Mouse (Mus musculus): ENCODE measurements at regions not wholly inside any gene's neighbourhood (a gene's known extent, or its start where the extent isn't known, plus 50 kb on each side); places are given as distances from the start of the nearest gene placed in this dataset.

DNA sequence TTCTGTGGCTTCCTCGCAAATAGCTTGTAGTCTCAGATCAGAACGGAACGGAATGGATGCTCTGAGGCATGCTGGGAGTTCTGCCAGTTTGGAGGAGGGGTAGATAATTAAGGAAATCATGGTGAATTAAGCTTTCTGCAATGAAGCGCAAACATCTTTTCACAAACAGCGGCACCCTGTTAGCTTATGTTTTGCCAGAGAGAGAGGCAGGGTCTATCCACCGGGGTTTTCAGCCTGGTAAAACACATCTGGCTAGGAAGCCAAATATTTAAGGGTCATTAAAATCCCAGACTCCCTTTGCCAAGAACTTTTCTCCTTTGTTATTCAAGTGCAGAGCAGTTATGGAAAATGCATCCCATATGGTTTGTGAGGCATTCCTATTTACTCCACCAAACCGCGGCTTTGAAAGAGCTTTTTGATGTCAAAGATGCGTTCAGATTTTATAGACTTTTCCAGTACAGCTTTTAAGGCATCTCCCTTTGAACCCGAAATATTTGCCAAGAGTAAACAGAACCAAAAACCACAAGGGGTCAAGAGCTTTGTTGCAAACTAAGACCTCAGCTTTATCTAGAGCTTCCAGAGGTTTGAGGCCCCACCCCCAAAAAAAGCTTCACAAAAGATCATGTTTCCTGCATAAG lies 287.4 kb upstream of the Cdh5 start:
- Histone ChIP-seq H3K9me3 (no peaks in the 10 kb centered on the region), H3K27ac (peak overlapping the region; percentile 90), H3K4me3 (replicated peaks) (no peak overlapping the region), H3K27me3 (no peaks in the 10 kb centered on the region), H3K4me1 (replicated peaks) (peaks cover 59% of the 10 kb centered on the region), H3K36me3 (no peaks in the 10 kb centered on the region), H3K9ac (replicated peaks) (no peak overlapping the region), H3K4me2 (peak overlapping the region; percentile 20; the same call in 1 of the 2 replicates)
- ATAC-seq (ENCODE audit: insufficient number of reproducible peaks, insufficient read depth, low FRiP score, low TSS enrichment, low read depth), result no peak
- WGBS, result 18% methylated on average over 10 of the region's 10 CpGs

DNA sequence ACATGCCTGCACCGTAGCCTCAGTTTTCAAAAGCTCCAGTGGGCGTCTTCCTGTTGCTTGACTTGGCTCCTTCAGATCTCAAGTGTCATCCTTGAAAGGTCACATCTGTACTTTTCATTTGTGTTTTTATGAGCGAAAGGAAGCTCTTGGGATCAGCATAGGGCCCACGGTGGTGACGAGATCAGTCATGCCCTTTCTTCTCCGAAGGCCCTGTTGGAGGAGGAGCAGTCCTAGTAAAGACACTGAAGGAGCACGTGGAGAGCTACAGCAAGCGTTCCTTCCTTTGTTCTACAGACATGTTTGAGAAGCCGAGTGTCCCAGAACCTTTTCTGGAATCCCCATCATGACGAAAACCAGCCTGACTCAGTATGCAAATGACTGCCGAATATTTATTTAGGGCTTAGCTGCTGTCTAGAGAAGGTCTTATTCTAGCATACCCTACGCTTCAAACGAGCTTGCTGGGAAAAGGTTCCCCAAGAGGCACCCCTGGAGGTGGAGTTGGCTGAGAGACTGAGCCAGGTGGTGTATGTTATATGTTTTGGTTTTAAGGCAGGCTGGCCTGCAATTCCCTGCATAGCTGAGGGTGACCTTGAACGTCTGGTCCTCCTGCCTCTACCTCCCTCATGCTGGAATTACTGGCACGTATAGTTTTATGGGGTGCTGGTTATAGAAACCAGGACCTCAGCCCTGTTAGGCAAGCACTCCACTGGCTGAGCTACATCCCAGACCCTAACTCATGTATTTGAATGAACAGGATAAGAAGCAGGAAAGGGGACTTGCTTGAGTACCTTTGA lies 285.1 kb upstream of the Cdh5 start:
- peaks cover 43% of the 10 kb centered on the region for H3K4me1 ChIP-seq (replicated peaks)
- no peaks in the 10 kb centered on the region for H3K36me3 ChIP-seq
- H3K9ac ChIP-seq (replicated peaks), result no peak overlapping the region
- no peak overlapping the region for H3K4me3 ChIP-seq (replicated peaks)
- no peak overlapping the region for H3K4me2 ChIP-seq
- WGBS, result 60% methylated on average over 15 of the region's 15 CpGs
- peak; percentile 55 for ATAC-seq (ENCODE audit: insufficient number of reproducible peaks, insufficient read depth, low FRiP score, low TSS enrichment, low read depth)
- no peaks in the 10 kb centered on the region for H3K27me3 ChIP-seq
- H3K27ac ChIP-seq, result peak overlapping the region; percentile 90
- no peaks in the 10 kb centered on the region for H3K9me3 ChIP-seq

DNA sequence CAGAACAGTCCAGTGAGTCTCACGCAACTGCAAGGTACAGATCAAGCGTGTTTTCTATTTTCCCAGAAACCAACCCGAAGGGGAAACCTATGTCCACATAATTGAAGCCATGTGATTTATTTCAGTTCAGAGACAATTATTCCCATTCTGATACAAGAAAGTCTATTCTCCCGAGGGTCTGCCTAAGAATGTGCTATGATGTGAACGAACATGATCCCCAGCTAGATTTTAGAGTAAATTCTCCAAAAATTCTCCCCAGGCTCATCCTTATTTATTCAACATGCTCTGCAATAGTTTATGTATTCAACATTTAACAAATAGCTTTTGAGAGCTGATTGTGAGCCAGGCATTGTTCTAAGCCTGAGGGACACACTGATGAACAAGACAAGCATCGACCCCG lies 277.9 kb upstream of the Cdh5 start:
- ATAC-seq (ENCODE audit: insufficient number of reproducible peaks, insufficient read depth, low FRiP score, low TSS enrichment, low read depth), result no peak
- no peaks in the 10 kb centered on the region for H3K9me3 ChIP-seq
- no peaks in the 10 kb centered on the region for H3K36me3 ChIP-seq
- H3K4me1 ChIP-seq (replicated peaks), result peaks cover 17% of the 10 kb centered on the region
- no peak overlapping the region for H3K9ac ChIP-seq (replicated peaks)
- WGBS, result 77% methylated on average over 7 of the region's 7 CpGs
- H3K4me3 ChIP-seq (replicated peaks), result no peak overlapping the region
- H3K27ac ChIP-seq, result no peak overlapping the region
- no peak overlapping the region for H3K4me2 ChIP-seq
- H3K27me3 ChIP-seq, result no peaks in the 10 kb centered on the region

DNA sequence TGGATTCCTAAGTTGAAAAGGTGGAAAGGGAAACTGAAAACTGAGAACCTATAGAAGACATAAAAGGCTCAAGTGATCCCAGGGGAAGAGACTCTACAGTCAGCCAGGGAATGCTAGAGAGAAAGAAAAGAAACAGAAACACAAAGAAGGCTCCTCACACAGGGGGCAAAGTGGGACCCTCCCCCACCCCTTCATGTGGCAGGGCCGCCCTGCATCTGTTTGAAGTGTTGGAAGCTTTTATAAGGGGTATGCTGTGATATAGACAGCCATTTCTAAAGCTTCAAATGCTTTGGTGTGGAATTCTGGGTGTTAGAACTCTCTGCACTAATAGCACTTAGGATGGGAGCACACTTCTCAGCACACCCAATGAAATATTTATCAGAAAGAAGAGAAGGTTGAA lies 276.7 kb upstream of the Cdh5 start:
- 21% methylated on average over 1 of the region's 1 CpGs for WGBS
- Histone ChIP-seq H3K36me3 (no peaks in the 10 kb centered on the region), H3K4me2 (no peak overlapping the region), H3K4me3 (replicated peaks) (no peak overlapping the region), H3K9me3 (no peaks in the 10 kb centered on the region), H3K9ac (replicated peaks) (no peak overlapping the region), H3K27ac (peak overlapping the region; percentile 54; the same call in 1 of the 2 replicates), H3K27me3 (no peaks in the 10 kb centered on the region), H3K4me1 (replicated peaks) (peaks cover 17% of the 10 kb centered on the region)
- ATAC-seq (ENCODE audit: insufficient number of reproducible peaks, insufficient read depth, low FRiP score, low TSS enrichment, low read depth), result peak; percentile 52; the same call in 1 of the 2 replicates

DNA sequence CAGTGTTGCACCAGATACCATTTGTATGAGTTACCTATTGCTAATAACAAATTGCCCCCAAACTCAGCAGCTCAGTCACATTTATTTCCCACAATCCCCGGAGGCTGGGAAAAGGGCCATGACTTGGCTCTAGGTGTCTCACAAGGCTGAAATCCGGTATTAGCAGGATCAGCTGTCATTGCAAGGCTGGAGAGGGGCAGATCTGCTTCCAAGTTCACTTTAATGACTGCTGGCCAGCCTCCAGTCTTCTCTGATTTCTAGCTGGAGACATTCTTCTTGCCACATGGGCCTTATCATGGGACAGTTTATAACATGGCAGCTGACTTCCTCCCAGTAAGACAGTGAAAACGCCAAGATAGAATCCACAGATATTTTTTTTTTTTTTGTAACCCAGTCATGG lies 276.1 kb upstream of the Cdh5 start:
- H3K4me1 ChIP-seq (replicated peaks), result peaks cover 17% of the 10 kb centered on the region
- no peaks in the 10 kb centered on the region for H3K36me3 ChIP-seq
- H3K4me3 ChIP-seq (replicated peaks), result no peak overlapping the region
- peak overlapping the region; percentile 54; the same call in 1 of the 2 replicates for H3K27ac ChIP-seq
- H3K9me3 ChIP-seq, result no peaks in the 10 kb centered on the region
- peak; percentile 56; the same call in 1 of the 2 replicates for ATAC-seq (ENCODE audit: insufficient number of reproducible peaks, insufficient read depth, low FRiP score, low TSS enrichment, low read depth)
- no peak overlapping the region for H3K9ac ChIP-seq (replicated peaks)
- WGBS, result 44% methylated on average over 3 of the region's 3 CpGs
- H3K4me2 ChIP-seq, result no peak overlapping the region
- no peaks in the 10 kb centered on the region for H3K27me3 ChIP-seq

DNA sequence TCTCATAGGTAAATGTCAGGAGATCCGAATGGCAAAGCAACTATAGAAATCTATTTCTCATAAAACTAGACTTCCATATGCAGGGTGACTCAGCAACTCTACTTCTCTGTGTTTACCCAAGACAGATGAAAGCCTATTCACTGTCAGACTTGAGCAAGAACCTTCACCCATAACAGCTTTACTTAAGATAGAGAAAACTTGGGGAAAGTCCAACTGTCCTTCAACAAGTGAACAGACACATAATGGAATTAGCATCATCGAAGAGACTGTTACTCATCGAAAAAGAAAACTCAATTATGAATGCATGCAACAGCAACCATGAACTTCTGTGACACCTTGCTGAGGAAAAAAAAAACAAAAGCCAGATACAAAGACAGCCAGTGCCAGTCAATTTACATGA lies 271.0 kb upstream of the Cdh5 start:
- Histone ChIP-seq H3K4me1 (replicated peaks) (peaks cover 4% of the 10 kb centered on the region), H3K27me3 (no peaks in the 10 kb centered on the region), H3K27ac (no peak overlapping the region), H3K9me3 (no peaks in the 10 kb centered on the region), H3K4me3 (replicated peaks) (no peak overlapping the region), H3K36me3 (no peaks in the 10 kb centered on the region), H3K4me2 (no peak overlapping the region), H3K9ac (replicated peaks) (no peak overlapping the region)
- ATAC-seq (ENCODE audit: insufficient number of reproducible peaks, insufficient read depth, low FRiP score, low TSS enrichment, low read depth), result no peak
- WGBS, result 96% methylated on average over 3 of the region's 3 CpGs

DNA sequence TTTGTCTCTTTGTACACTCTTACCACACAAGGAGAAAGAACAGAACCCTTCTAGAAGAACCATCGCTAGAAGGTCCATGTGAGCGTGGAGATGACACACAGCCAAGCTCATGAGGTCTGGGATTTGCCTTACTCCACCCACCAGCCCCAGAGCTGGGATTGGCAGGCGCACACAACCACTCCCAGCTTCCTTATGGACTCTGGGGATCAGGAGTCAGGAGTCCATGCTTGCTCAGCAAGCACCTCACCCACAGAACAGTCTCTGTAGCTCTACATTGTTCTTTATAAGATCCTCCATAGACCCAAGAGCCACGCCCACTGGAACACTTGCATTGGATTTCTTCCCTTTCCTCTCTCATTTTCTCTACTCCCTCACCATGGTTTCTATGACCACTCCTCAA lies 261.4 kb upstream of the Cdh5 start:
- H3K4me3 ChIP-seq (replicated peaks), result no peak overlapping the region
- no peaks in the 10 kb centered on the region for H3K36me3 ChIP-seq
- ATAC-seq (ENCODE audit: insufficient number of reproducible peaks, insufficient read depth, low FRiP score, low TSS enrichment, low read depth), result no peak
- no peak overlapping the region for H3K9ac ChIP-seq (replicated peaks)
- no peaks in the 10 kb centered on the region for H3K4me1 ChIP-seq (replicated peaks)
- H3K27me3 ChIP-seq, result no peaks in the 10 kb centered on the region
- H3K9me3 ChIP-seq, result no peaks in the 10 kb centered on the region
- WGBS, result 91% methylated on average over 4 of the region's 4 CpGs
- no peak overlapping the region for H3K27ac ChIP-seq
- no peak overlapping the region for H3K4me2 ChIP-seq

DNA sequence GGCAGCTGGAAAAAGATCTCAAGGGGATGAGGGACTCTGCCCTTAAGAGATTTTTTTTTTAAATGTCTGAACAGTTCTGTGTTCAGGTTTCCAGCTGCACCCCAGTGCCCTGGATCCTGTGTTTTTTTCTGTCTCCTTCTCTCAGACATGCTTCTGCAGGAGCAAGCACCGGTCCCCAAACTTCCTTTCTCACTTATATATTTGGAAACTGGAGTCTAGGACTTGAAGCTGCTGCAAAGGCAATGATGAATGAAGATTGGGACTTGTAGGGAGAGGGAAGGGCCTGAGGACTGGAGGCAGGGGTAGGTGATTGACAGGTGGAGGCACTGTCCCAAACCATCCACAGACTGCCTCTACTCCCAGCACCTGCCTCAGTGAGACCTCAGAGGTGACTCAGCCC lies 255.5 kb upstream of the Cdh5 start:
- H3K27ac ChIP-seq, result no peak overlapping the region
- H3K4me1 ChIP-seq (replicated peaks), result peaks cover 6% of the 10 kb centered on the region; the same call in 1 of the 2 replicates
- no peak overlapping the region for H3K9ac ChIP-seq (replicated peaks)
- no peak overlapping the region for H3K4me2 ChIP-seq
- H3K36me3 ChIP-seq, result no peaks in the 10 kb centered on the region
- no peaks in the 10 kb centered on the region for H3K27me3 ChIP-seq
- H3K9me3 ChIP-seq, result no peaks in the 10 kb centered on the region
- ATAC-seq (ENCODE audit: insufficient number of reproducible peaks, insufficient read depth, low FRiP score, low TSS enrichment, low read depth), result no peak
- no peak overlapping the region for H3K4me3 ChIP-seq (replicated peaks)
- WGBS, result 87% methylated on average over 1 of the region's 1 CpGs

DNA sequence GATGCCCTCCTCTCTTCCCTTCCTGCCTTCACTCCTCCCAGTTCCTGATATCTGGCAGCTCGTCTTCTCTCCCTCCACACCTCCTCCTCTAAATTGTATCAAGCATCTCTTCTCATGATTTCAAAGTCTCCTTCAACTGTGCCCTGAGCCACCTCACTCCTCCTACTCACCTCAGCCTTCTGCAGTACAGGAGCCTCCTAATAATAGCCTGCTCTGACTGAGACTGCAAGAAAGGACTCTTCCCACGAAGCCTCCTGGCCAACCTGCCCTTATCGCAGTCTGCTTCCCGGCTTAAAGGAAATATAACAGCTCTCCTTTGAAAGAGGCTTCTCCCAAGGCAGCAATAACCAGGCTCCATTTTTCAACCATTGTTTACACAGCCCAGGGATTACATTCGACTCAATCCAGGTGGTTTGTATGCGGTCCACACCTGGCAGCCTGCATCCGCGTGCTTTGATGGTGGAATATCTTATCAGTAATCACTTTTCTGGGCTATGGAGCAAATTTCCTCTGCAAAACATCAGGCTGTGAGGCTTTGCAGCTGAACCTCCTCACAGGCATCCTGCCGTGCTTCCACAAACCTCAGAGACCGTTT lies 254.9 kb upstream of the Cdh5 start:
- no peaks in the 10 kb centered on the region for H3K36me3 ChIP-seq
- H3K4me1 ChIP-seq (replicated peaks), result peaks cover 6% of the 10 kb centered on the region; the same call in 1 of the 2 replicates
- H3K9me3 ChIP-seq, result no peaks in the 10 kb centered on the region
- 50% methylated on average over 10 of the region's 10 CpGs for WGBS
- peak overlapping the region; percentile 12; the same call in 1 of the 2 replicates for H3K27ac ChIP-seq
- H3K4me2 ChIP-seq, result no peak overlapping the region
- no peak overlapping the region for H3K4me3 ChIP-seq (replicated peaks)
- H3K27me3 ChIP-seq, result no peaks in the 10 kb centered on the region
- ATAC-seq (ENCODE audit: insufficient number of reproducible peaks, insufficient read depth, low FRiP score, low TSS enrichment, low read depth), result no peak
- no peak overlapping the region for H3K9ac ChIP-seq (replicated peaks)

DNA sequence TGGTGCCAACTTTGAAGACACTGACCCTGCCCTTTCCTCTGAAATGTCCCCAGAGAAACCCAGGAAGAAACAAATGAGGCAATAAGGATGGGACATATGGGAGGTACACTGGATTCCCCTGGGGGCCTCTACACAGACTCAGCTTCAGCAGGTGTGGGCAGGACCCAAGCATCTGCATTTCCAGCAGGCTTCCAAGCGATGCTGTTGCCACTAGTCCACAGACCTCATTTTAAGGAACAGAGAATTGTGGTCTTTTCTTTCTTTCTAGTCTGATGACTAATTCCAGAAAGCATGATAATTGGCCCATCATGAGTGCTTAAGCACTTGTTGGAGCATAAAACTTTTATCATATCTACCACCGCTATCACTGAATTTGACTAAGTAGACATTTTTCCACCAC lies 251.6 kb upstream of the Cdh5 start:
- no peak overlapping the region for H3K4me2 ChIP-seq
- whole genome bisulfite sequencing, result 89% methylated on average over 2 of the region's 2 CpGs
- no peaks in the 10 kb centered on the region for H3K27me3 ChIP-seq
- no peaks in the 10 kb centered on the region for H3K9me3 ChIP-seq
- H3K9ac ChIP-seq (replicated peaks), result no peak overlapping the region
- peaks cover 6% of the 10 kb centered on the region; the same call in 1 of the 2 replicates for H3K4me1 ChIP-seq (replicated peaks)
- no peak for ATAC-seq (ENCODE audit: insufficient number of reproducible peaks, insufficient read depth, low FRiP score, low TSS enrichment, low read depth)
- no peak overlapping the region for H3K4me3 ChIP-seq (replicated peaks)
- no peak overlapping the region for H3K27ac ChIP-seq
- H3K36me3 ChIP-seq, result no peaks in the 10 kb centered on the region

DNA sequence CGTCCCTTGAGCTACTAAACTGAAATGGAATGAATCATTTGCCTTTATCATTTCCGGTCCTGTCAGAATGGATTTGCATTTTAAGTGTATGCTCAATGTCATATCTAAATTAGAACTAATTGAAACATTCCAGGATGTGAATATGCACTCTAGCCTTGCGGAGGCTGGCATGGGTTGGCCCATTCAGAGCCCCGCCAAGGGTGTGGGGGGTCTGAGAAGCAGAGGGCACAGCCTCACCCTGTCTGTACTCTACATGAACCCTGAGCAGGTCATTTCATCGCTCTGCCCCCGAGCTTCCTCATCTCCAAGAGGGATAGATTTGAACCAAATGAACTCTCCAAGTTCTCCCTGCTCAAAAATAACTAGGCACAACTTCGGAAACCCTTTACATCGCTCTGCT lies 250.1 kb upstream of the Cdh5 start:
- Histone ChIP-seq H3K4me3 (replicated peaks) (no peak overlapping the region), H3K36me3 (no peaks in the 10 kb centered on the region), H3K27ac (no peak overlapping the region), H3K4me2 (no peak overlapping the region), H3K27me3 (no peaks in the 10 kb centered on the region), H3K9me3 (no peaks in the 10 kb centered on the region), H3K9ac (replicated peaks) (no peak overlapping the region), H3K4me1 (replicated peaks) (peaks cover 5% of the 10 kb centered on the region; the same call in 1 of the 2 replicates)
- 81% methylated on average over 8 of the region's 8 CpGs for WGBS
- no peak for ATAC-seq (ENCODE audit: insufficient number of reproducible peaks, insufficient read depth, low FRiP score, low TSS enrichment, low read depth)

Measured in limb, embryonic 12.5 days (tissue).